Mouse (Mus musculus) neural tube, embryonic 15.5 days (tissue): Measurements from ENCODE around the gene Inpp1. TPM values are rescaled to one million over a fixed set of nuclear protein-coding genes. Genes with fewer than 3 reads are reported as not detected.
A peak's percentile ranks its signal among the peaks of the same experiment; 100 is the strongest.
"Not testable (repeated sequence)": the region's sequence is repeated elsewhere in the genome, so short reads cannot be mapped to it uniquely, and the experiment has no call there.

Experiments
- ATAC-seq: fragments of 200-750 bp; cut with Nextera tagmentation; 2 replicates; pipeline ENCODE4 v1.8.0; 2017; ENCODE audit warnings: mild to moderate bottlenecking, moderate TSS enrichment, moderate library complexity; ENCODE audit not compliant: low FRiP score
- H3K27ac ChIP-seq: fragments of 300-500 bp; sonication (generic); replicated peaks from 2 replicates; pipeline ENCODE4 v1.5.1; 2015; ENCODE audit warnings: mild to moderate bottlenecking, inconsistent platforms
- H3K27me3 ChIP-seq: fragments of 300-500 bp; sonication (generic); replicated peaks from 2 replicates; pipeline ENCODE4 v1.6.1; 2015; ENCODE audit warnings: inconsistent platforms
- H3K36me3 ChIP-seq: fragments of 300-500 bp; sonication (generic); 2 replicates; pipeline ENCODE4 v1.6.1; 2015; ENCODE audit warnings: inconsistent platforms
- H3K4me1 ChIP-seq: fragments of 300-500 bp; sonication (generic); 2 replicates; pipeline ENCODE4 v1.6.1; 2015; ENCODE audit warnings: inconsistent platforms
- H3K4me2 ChIP-seq: fragments of 300-500 bp; sonication (generic); 2 replicates; pipeline ENCODE4 v1.6.1; 2015; ENCODE audit warnings: inconsistent platforms, mild to moderate bottlenecking, moderate library complexity
- H3K4me3 ChIP-seq: fragments of 300-500 bp; sonication (generic); replicated peaks from 2 replicates; pipeline ENCODE4 v1.5.1; 2015; ENCODE audit warnings: mild to moderate bottlenecking, inconsistent platforms
- H3K9ac ChIP-seq: fragments of 300-500 bp; sonication (generic); replicated peaks from 2 replicates; pipeline ENCODE4 v1.6.1; 2015; ENCODE audit warnings: mild to moderate bottlenecking, inconsistent platforms
- H3K9me3 ChIP-seq: fragments of 300-500 bp; sonication (generic); replicated peaks from 2 replicates; pipeline ENCODE4 v1.6.1; 2016; ENCODE audit warnings: inconsistent platforms
- WGBS: fragments of 180-500 bp; shearing (Covaris S2); methylation state at CpG from one replicate; pipeline ENCODE4 v1.1.7; 2015; ENCODE audit warnings: mixed read lengths; 5-methylcytosine and 5-hydroxymethylcytosine counted together
- polyA plus RNA-seq: library from polyadenylated mRNA; unstranded; fragments of >200 nt; fragmentation: Nextera tagmentation; extraction: Ambion mirVana; gene quantifications from 2 replicates; pipeline ENCODE4 v1.2.1, GENCODE M21; 2015

Inpp1 gene
- polyA plus RNA-seq: 47.1 and 47.5 TPM in 2 replicates

DNA sequence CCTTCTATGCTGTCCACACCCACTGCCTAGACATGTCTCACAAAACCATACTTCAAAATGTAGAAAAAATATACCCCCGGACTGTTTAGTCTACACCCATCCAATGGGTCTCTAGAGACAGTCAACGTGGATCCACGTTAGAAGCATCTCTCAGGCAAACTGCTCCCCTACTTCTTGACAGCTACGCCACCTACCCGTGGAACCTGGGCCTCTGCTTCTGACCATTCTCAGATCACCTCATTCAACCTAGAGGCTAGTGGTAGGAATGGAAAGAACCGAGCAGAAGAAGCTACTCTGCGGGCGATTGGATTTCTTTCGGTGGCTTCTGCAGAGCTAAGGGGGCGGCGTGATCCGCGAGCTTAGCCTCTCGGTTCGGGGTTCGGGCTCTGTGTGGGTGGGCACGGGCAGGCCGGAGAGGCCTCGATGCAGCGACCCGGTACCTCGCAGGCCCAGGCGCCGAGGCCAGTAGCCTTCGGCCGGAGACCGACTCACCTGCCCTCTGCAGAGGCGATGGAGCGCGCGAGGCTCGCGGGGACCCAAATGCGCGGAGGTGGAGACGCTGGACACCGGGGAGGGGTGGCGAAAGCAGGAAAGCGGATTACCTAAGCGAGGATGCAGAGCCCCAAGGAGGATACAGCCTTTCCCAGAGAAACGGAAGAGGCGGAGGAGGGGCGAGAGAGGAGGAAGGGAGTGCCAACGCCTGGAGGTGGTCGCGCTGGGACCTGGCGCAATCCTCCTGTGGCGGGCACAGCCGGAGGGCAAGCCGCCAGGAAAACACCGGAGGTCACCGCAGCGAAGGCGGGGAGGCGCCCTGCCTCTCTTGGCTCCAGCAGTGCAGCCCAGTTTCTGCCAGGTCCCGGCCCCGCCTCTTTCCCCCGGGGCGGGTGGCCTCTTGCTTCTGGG, at the start of gene Inpp1:
Inpp1 (minus strand) TSS at position 779 of the 903 bp plus-strand sequence.
- peak within 1 kb of the TSS; percentile 92 for H3K9ac ChIP-seq
- peak within 1 kb of the TSS; percentile 74 for H3K4me3 ChIP-seq
- H3K4me2 ChIP-seq: peak within 1 kb of the TSS; percentile 86
- H3K4me1 ChIP-seq: peaks cover 28% of the 10 kb centered on the region
- ATAC-seq: peak; percentile 92
- no peaks in the 10 kb centered on the region for H3K27me3 ChIP-seq
- WGBS: 1% methylated on average over 56 of the region's 59 CpGs
- H3K27ac ChIP-seq: peak within 1 kb of the TSS; percentile 92
- H3K9me3 ChIP-seq: no peaks in the 10 kb centered on the region
- H3K36me3 ChIP-seq: no peaks in the 10 kb centered on the region

DNA sequence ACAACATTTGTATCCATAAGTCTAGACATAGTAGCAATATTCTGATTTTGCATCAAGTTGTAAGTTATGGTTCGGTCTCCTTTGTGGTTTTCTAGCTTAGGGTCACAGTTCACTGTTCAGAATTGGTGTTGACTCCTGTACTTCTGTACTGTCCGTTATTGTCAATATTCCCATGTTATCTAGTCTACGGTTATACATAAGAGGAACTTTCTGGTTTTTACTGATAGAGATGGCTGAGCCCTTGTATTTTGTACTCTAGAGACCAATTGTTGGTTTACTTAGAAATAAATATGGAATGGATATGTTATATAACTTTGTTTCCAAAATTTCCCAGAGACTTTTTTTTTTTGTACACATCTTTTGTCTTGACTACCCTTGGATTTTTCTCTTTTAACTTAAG, 48.5 kb upstream of the Inpp1 start:
- no peak overlapping the region for H3K9ac ChIP-seq
- H3K27me3 ChIP-seq: no peaks in the 10 kb centered on the region
- peaks cover 3% of the 10 kb centered on the region; the same call in 1 of the 2 replicates for H3K36me3 ChIP-seq
- H3K27ac ChIP-seq: no peak overlapping the region
- ATAC-seq: no peak
- H3K4me3 ChIP-seq: no peak overlapping the region
- no peaks in the 10 kb centered on the region for H3K9me3 ChIP-seq
- no peak overlapping the region for H3K4me2 ChIP-seq
- WGBS: 96% methylated on average over 3 of the region's 3 CpGs
- H3K4me1 ChIP-seq: no peaks in the 10 kb centered on the region

DNA sequence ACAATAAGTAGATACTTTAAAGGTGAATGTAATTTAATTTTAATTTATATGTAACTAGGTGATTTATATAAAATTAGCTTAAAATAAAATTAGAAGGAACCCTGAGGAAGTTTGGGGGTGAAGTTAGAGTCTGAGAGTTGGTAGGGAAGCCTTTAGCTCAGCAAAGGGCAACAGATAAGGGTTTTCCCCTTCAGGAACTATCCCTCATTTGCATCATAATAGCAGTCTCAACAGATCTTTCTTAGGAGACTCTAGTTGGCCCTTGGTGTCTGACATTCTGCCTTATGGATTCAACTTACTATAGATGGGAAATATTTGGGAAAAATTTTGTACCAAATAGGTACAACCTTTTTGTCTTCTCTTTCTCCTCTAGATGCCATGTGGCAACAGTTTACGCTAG, 46.7 kb upstream of the Inpp1 start:
- no peak for ATAC-seq
- no peaks in the 10 kb centered on the region for H3K27me3 ChIP-seq
- H3K9ac ChIP-seq: no peak overlapping the region
- H3K4me2 ChIP-seq: no peak overlapping the region
- H3K36me3 ChIP-seq: peaks cover 11% of the 10 kb centered on the region; the same call in 1 of the 2 replicates
- no peaks in the 10 kb centered on the region for H3K4me1 ChIP-seq
- H3K4me3 ChIP-seq: no peak overlapping the region
- H3K27ac ChIP-seq: no peak overlapping the region
- no peaks in the 10 kb centered on the region for H3K9me3 ChIP-seq
- WGBS: 96% methylated on average over 1 of the region's 1 CpGs

DNA sequence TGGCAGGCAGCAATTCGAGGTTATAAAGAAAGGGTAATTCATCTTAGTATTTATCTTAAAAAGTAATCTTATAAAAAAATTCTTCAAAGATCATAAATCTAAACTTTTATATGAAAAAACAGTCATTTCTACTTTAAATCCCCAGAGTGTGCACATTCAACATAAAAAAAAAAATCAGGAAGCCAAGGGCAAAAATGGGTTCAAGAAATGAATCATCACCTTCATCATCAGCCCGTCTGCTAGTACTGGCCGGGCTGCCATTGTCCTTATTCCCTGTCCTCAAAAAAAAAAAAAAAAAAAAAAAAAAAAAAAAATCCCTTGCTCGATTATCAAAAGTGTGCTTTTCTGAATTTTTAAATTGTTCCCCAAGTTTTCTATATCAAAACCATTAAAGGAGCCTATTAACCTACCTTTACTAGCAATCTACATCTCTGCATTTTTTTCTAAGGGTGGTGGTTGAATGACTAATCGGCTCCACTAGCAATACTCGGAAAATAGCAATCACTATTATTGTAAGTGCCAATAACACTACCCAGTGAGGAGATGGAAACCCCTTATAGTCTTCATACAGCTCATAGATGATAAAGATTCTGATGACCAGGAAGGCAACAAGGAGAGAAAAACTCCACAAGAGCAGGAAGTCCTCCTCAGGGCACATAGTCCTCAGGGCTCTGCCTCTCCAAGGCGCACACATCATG, 38.6 kb upstream of the Inpp1 start:
- ATAC-seq: no peak
- no peak overlapping the region for H3K4me2 ChIP-seq
- no peaks in the 10 kb centered on the region for H3K4me1 ChIP-seq
- H3K36me3 ChIP-seq: peaks cover 8% of the 10 kb centered on the region; the same call in 1 of the 2 replicates
- no peaks in the 10 kb centered on the region for H3K27me3 ChIP-seq
- H3K9me3 ChIP-seq: no peaks in the 10 kb centered on the region
- no peak overlapping the region for H3K27ac ChIP-seq
- no peak overlapping the region for H3K9ac ChIP-seq
- no peak overlapping the region for H3K4me3 ChIP-seq
- 92% methylated on average over 7 of the region's 7 CpGs for WGBS

DNA sequence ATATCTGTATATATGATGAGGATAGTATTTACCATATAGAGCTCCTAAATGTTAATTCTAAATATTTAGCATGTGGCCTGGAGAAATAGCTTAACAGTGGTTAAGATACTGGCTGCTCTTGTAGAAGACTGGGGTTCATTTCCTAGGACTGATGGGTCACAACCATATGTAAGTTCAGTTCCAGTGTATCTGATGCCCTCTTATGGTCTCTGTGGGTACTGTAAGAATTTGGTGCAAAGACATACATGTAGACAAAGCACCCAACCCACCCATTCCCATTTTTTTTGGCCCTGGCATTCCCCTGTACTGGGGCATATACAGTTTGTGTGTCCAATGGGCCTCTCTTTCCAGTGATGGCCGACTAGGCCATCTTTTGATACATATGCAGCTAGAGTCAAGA, 36.5 kb upstream of the Inpp1 start:
- H3K27ac ChIP-seq, H3K9ac ChIP-seq, H3K27me3 ChIP-seq, H3K9me3 ChIP-seq, H3K36me3 ChIP-seq, H3K4me2 ChIP-seq, H3K4me3 ChIP-seq, H3K4me1 ChIP-seq: not testable (repeated sequence)
- 67% methylated on average over 1 of the region's 1 CpGs for WGBS
- ATAC-seq: 0 out of 2 replicates have a peak, but pooled peaks have one; percentile 55

DNA sequence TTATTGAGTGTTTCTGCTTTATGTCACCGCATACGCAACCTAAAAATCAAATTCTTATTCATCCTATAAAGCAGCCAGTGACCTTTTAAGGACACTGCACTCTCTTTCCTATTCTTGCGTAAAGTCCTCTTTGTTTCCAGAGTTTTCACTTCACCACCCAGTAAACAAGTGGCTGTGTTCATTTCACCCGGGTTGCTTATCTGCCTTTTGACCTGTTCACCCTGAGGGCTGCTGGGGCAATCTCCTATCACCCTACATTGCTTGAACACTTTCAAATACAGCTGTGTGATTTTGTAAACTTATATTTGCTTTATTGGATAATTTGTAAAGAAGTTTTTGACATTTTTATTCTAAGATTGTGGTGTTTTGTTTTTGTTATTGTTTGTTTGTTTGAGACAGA, 31.9 kb upstream of the Inpp1 start:
- 79% methylated on average over 4 of the region's 4 CpGs for WGBS
- H3K4me1 ChIP-seq: peaks cover 8% of the 10 kb centered on the region

DNA sequence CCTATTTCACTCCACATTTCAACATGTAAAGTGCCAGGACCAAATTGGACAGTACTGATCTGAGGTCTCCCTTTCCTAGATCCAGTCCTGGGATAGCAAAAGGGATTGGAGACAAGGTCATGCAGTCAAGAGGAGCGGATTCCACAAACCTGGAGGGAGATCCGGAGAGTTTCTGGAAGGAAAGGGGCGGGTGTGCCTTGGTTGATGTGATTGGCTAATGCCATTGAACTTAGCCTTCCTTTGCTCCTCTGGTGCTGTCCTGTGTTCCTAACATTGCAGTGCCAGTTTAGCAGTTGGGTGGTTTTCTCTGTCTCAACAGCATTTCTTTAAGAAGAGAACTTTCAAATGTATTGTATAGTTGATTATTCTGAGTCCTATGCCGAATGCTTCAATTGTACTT, 29.1 kb upstream of the Inpp1 start:
- H3K27me3 ChIP-seq: no peaks in the 10 kb centered on the region
- no peak for ATAC-seq
- H3K27ac ChIP-seq: no peak overlapping the region
- H3K36me3 ChIP-seq: no peaks in the 10 kb centered on the region
- peaks cover 13% of the 10 kb centered on the region for H3K4me1 ChIP-seq
- H3K4me3 ChIP-seq: no peak overlapping the region
- H3K9ac ChIP-seq: no peak overlapping the region
- H3K9me3 ChIP-seq: no peaks in the 10 kb centered on the region
- 95% methylated on average over 4 of the region's 4 CpGs for WGBS
- H3K4me2 ChIP-seq: no peak overlapping the region

More for the DNA sequence above, 31.9 kb upstream of the Inpp1 start:
- ATAC-seq: no peak
- no peak overlapping the region for H3K27ac ChIP-seq
- H3K27me3 ChIP-seq: no peaks in the 10 kb centered on the region
- H3K36me3 ChIP-seq: no peaks in the 10 kb centered on the region
- no peak overlapping the region for H3K4me2 ChIP-seq
- no peaks in the 10 kb centered on the region for H3K9me3 ChIP-seq
- no peak overlapping the region for H3K4me3 ChIP-seq
- no peak overlapping the region for H3K9ac ChIP-seq

DNA sequence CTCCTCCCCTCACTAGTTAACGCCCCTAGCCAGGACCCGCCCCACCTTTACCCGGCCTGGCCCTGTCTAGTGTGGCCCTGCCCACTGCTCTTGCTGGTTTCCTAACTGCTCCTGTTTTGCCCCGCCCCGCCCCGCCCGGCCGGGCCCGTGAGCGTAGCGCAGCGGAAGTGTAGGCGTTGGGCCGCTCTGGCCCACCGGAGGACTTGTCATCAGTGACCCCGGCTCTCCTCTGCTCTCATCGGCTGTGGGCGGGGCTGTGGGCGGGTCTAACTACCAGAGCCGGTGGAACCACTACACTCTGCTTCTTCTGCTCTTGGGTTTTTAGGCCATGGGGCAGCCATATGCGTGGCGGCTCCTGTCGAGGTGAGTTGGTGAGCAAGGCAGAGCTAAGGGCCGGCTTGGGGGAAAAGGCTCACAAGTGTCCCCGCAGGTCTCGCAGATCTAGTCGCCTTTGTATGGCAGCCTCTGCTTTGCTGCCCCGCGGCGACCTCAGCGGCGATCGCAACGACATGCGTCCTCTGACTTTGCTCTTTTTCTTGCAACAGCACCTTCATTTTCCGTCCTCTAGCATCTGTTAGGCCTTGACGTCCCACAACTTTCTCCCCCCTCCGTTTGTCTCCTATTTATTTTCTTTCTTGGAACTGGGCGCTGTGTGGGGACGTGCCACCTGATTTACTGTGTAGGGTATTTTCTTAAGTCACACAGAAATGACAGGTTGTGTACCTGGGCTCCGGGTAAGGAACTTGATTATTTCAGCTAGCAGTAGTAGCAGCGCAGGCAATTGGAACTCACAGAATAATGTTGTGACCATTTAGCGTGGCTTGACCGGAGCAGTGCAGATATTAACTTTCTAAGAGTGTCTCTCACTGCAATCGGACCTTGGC, 27.5 kb upstream of the Inpp1 start, which contains the start of gene Hibch:
Hibch (plus strand) TSS at position 148 of the 884 bp plus-strand sequence.
- Histone ChIP-seq H3K4me3 (peak within 1 kb of the TSS; percentile 65), H3K27ac (peak within 1 kb of the TSS; percentile 89), H3K36me3 (no peaks in the 10 kb centered on the region), H3K4me2 (peak within 1 kb of the TSS; percentile 75), H3K27me3 (no peaks in the 10 kb centered on the region), H3K9ac (peak within 1 kb of the TSS; percentile 75), H3K4me1 (peaks cover 13% of the 10 kb centered on the region), H3K9me3 (no peaks in the 10 kb centered on the region)
- 2% methylated on average over 45 of the region's 45 CpGs for WGBS
- ATAC-seq: peak; percentile 100

DNA sequence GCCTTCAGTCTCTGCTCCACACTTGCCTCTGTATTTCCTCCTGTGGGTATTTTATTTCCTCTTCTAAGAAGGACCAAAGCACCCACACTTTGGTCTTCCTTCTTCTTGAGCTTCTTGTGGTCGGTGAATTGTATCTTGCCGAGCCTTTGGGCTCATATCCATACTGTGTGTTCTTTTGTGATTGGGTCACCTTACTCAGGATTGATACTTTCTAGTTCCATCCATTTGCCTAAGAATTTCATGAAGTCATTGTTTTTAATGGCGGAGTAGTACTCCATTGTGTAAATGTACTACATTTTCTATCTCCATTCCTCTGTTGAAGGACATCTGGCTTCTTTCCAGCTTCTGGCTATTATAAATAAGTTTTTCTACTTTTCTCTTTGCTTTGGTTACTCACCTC, 26.9 kb upstream of the Inpp1 start:
- no peaks in the 10 kb centered on the region for H3K9me3 ChIP-seq
- no peak; the same call in 1 of the 2 replicates for ATAC-seq
- H3K4me1 ChIP-seq: peaks cover 13% of the 10 kb centered on the region
- H3K4me2 ChIP-seq: peak overlapping the region; percentile 75
- H3K27me3 ChIP-seq: no peaks in the 10 kb centered on the region
- peak overlapping the region; percentile 89; the same call in 1 of the 2 replicates for H3K27ac ChIP-seq
- peak overlapping the region; percentile 75 for H3K9ac ChIP-seq
- 21% methylated on average over 3 of the region's 3 CpGs for WGBS
- no peaks in the 10 kb centered on the region for H3K36me3 ChIP-seq
- peak overlapping the region; percentile 65 for H3K4me3 ChIP-seq

DNA sequence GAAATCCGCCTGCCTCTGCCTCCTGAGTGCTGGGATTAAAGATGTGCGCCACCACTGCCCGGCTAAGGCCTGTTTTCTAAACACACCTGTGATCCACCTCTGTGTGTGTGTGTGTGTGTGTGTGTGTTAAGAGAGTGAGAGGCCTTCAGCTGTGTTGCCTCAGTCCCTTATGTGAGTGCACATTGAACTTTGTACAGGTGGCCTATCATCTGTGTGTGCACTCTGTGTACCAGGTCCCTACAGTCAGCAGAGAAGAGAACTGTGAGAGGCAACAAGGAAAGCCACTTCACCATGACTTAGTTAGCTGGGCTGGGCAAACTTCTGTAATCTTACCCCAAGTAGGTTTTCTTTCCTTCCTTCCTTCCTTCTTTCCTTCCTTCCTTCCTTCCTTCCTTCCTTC, 21.6 kb upstream of the Inpp1 start:
- Histone ChIP-seq H3K4me3 (no peak overlapping the region), H3K9me3 (no peaks in the 10 kb centered on the region), H3K36me3 (no peaks in the 10 kb centered on the region), H3K27ac (no peak overlapping the region), H3K4me2 (no peak overlapping the region), H3K9ac (no peak overlapping the region), H3K27me3 (no peaks in the 10 kb centered on the region), H3K4me1 (peaks cover 2% of the 10 kb centered on the region; the same call in 1 of the 2 replicates)
- ATAC-seq: no peak
- 93% methylated on average over 3 of the region's 3 CpGs for WGBS

DNA sequence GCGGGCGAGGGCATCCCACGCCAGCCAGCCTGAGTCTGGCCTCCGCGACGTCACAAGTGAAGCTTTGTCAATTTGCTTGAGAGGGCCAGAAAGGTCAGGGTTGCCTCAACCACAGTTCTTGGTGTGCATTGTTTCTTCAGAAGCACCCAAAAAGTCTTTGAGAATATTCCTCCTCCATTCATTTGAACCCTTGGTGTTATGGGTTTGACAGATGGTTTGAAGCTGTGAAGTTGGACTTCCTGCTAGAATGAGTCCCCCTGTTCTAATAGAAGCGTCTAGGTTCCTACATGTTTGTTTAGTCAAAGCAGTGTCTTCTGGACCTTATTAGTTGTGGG, 292 bp upstream of the Inpp1 start:
- Histone ChIP-seq H3K27ac (peak overlapping the region; percentile 92), H3K4me3 (peak overlapping the region; percentile 74), H3K27me3 (no peaks in the 10 kb centered on the region), H3K36me3 (no peaks in the 10 kb centered on the region), H3K9ac (peak overlapping the region; percentile 92), H3K4me2 (peak overlapping the region; percentile 86), H3K4me1 (peaks cover 28% of the 10 kb centered on the region), H3K9me3 (no peaks in the 10 kb centered on the region)
- no peak for ATAC-seq
- 2% methylated on average over 7 of the region's 7 CpGs for WGBS
